Mouse (Mus musculus) cerebellum, adult 2 months (tissue): ENCODE measurements around the gene Ckap2l. TPM values are rescaled to one million over a fixed set of nuclear protein-coding genes. Genes with fewer than 3 reads are reported as not detected.

Experiments
- DNase-seq, 2 experiments: peaks; one replicate each; pipeline ENCODE4 v3.0.0; 2021
- H3K27ac ChIP-seq: fragments of 200-500 bp; 2 replicates; pipeline ENCODE4 v1.5.1; 2012; ENCODE audit warnings: low read length, control low read depth, inconsistent platforms; ENCODE audit not compliant: insufficient read depth
- H3K27me3 ChIP-seq: fragments of 200-500 bp; 2 replicates; pipeline ENCODE4 v1.6.1; 2012; ENCODE audit warnings: inconsistent platforms, mild to moderate bottlenecking, low read length, moderate library complexity; ENCODE audit not compliant: control insufficient read depth, insufficient read depth
- H3K4me1 ChIP-seq: fragments of 200-500 bp; 2 replicates; pipeline ENCODE4 v1.6.1; 2011; ENCODE audit warnings: low read length; ENCODE audit not compliant: control insufficient read depth, insufficient read depth
- H3K4me3 ChIP-seq: fragments of 200-500 bp; replicated peaks from 2 replicates; pipeline ENCODE3; 2011; ENCODE audit warnings: mild to moderate bottlenecking, low read depth, low read length, control low read depth; ENCODE audit not compliant: insufficient read depth
- CTCF ChIP-seq: fragments of 200-500 bp; IDR thresholded peaks from 2 replicates; pipeline ENCODE4 v1.5.1; 2011; ENCODE audit warnings: low read depth, mild to moderate bottlenecking, control low read depth, low read length, moderate library complexity, borderline replicate concordance; ENCODE audit not compliant: insufficient read depth
- POLR2A ChIP-seq: fragments of 200-500 bp; IDR thresholded peaks from 2 replicates; pipeline ENCODE4 v1.6.1; 2011; ENCODE audit warnings: low read length, control low read depth, borderline replicate concordance; ENCODE audit not compliant: insufficient read depth
- WGBS: fragments of 180-500 bp; shearing (Covaris S2); methylation state at CpG from one replicate; pipeline ENCODE4 v1.1.7; 2018; 5-methylcytosine and 5-hydroxymethylcytosine counted together
- polyA plus RNA-seq: library from polyadenylated mRNA; depleted of rRNA; stranded (reverse); fragments of >200 nt; gene quantifications from 2 replicates; pipeline ENCODE4 v1.2.3, GENCODE M21; 2012

Ckap2l gene
- polyA plus RNA-seq, 1 experiment, result 0.18 TPM

GRCm38 (mm10) chr2:129240726-129241432, 56.1 kb downstream of the Ckap2l start:
- Histone ChIP-seq H3K27ac (no peak overlapping the region), H3K4me3 (no peak overlapping the region), H3K27me3 (no peaks in the 10 kb centered on the region), H3K4me1 (no peaks in the 10 kb centered on the region; the same call in 1 of the 2 replicates)
- WGBS, result 67% methylated on average over 9 of the region's 9 CpGs
- TF ChIP-seq POLR2A (no peak), CTCF (no peak)
- DNase-seq, result no peak

- 71% methylated on average over 4 of the region's 4 CpGs for WGBS
- DNase-seq, result no peak
- no peaks in the 10 kb centered on the region for H3K27me3 ChIP-seq
- H3K4me3 ChIP-seq, result no peak overlapping the region
- TF ChIP-seq CTCF (no peak), POLR2A (no peak)
- H3K27ac ChIP-seq, result no peak overlapping the region
- peaks cover 10% of the 10 kb centered on the region; the same call in 1 of the 2 replicates for H3K4me1 ChIP-seq
Measured at GRCm38 (mm10) chr2:129236526-129236925, 60.5 kb downstream of the Ckap2l start.

- no peak for DNase-seq
- TF ChIP-seq POLR2A (no peak), CTCF (no peak)
- H3K4me3 ChIP-seq, result no peak overlapping the region
- 87% methylated on average over 2 of the region's 2 CpGs for WGBS
- H3K27me3 ChIP-seq, result no peaks in the 10 kb centered on the region
- H3K27ac ChIP-seq, result no peak overlapping the region
- H3K4me1 ChIP-seq, result peaks cover 10% of the 10 kb centered on the region; the same call in 1 of the 2 replicates
Measured at GRCm38 (mm10) chr2:129234731-129235130, 62.3 kb downstream of the Ckap2l start.

GRCm38 (mm10) chr2:129233803-129234477, 63.1 kb downstream of the Ckap2l start:
- TF ChIP-seq POLR2A (no peak), CTCF (no peak)
- Histone ChIP-seq H3K27ac (no peak overlapping the region), H3K4me1 (peaks cover 10% of the 10 kb centered on the region; the same call in 1 of the 2 replicates), H3K27me3 (no peaks in the 10 kb centered on the region), H3K4me3 (no peak overlapping the region)
- WGBS, result 63% methylated on average over 9 of the region's 9 CpGs
- DNase-seq, result no peak

GRCm38 (mm10) chr2:129233218-129233617, 63.8 kb downstream of the Ckap2l start:
- no peak overlapping the region for H3K4me3 ChIP-seq
- 76% methylated on average over 1 of the region's 1 CpGs for WGBS

GRCm38 (mm10) chr2:129232484-129232883, 64.5 kb downstream of the Ckap2l start:
- WGBS, result 30% methylated on average over 9 of the region's 9 CpGs
- peak in 1 of 2 experiments; percentile 34 for DNase-seq

More at GRCm38 (mm10) chr2:129233218-129233617, 63.8 kb downstream of the Ckap2l start:
- Histone ChIP-seq H3K27ac (no peak overlapping the region), H3K27me3 (no peaks in the 10 kb centered on the region), H3K4me1 (peaks cover 10% of the 10 kb centered on the region; the same call in 1 of the 2 replicates)
- DNase-seq, result no peak
- no peak for TF ChIP-seq POLR2A
- TF ChIP-seq CTCF, result no peak

GRCm38 (mm10) chr2:129232023-129232422, 65.0 kb downstream of the Ckap2l start:
- Histone ChIP-seq H3K4me1 (peaks cover 10% of the 10 kb centered on the region; the same call in 1 of the 2 replicates), H3K27ac (no peak overlapping the region), H3K27me3 (no peaks in the 10 kb centered on the region), H3K4me3 (no peak overlapping the region)
- TF ChIP-seq POLR2A (no peak), CTCF (no peak)
- DNase-seq, result peak; percentile 26 to 53
- WGBS, result 11% methylated on average over 4 of the region's 4 CpGs

More at GRCm38 (mm10) chr2:129232484-129232883, 64.5 kb downstream of the Ckap2l start:
- TF ChIP-seq POLR2A, result no peak
- TF ChIP-seq CTCF, result no peak
- no peaks in the 10 kb centered on the region for H3K27me3 ChIP-seq
- no peak overlapping the region for H3K4me3 ChIP-seq
- peaks cover 10% of the 10 kb centered on the region; the same call in 1 of the 2 replicates for H3K4me1 ChIP-seq
- no peak overlapping the region for H3K27ac ChIP-seq

GRCm38 (mm10) chr2:129229316-129229715, 67.7 kb downstream of the Ckap2l start:
- peaks cover 10% of the 10 kb centered on the region; the same call in 1 of the 2 replicates for H3K4me1 ChIP-seq
- no peak for TF ChIP-seq CTCF
- no peak for TF ChIP-seq POLR2A
- WGBS, result 92% methylated on average over 7 of the region's 7 CpGs
- H3K27me3 ChIP-seq, result no peaks in the 10 kb centered on the region
- no peak overlapping the region for H3K27ac ChIP-seq
- DNase-seq, result no peak
- H3K4me3 ChIP-seq, result no peak overlapping the region
